Mouse (Mus musculus) brain, embryonic 14.5 days (tissue): ENCODE results near the gene Chd3.

Experiments
- CTCF ChIP-seq: fragments of 200-500 bp; IDR thresholded peaks from 2 replicates; pipeline ENCODE4 v1.5.1; 2012; ENCODE audit warnings: inconsistent platforms, mild to moderate bottlenecking, moderate library complexity, borderline replicate concordance; ENCODE audit not compliant: insufficient read depth, insufficient read length; ENCODE audit errors: extremely low read depth
- POLR2A ChIP-seq: fragments of 200-500 bp; IDR thresholded peaks from 2 replicates; pipeline ENCODE4 v1.6.1; 2012; ENCODE audit warnings: mild to moderate bottlenecking, inconsistent platforms, borderline replicate concordance; ENCODE audit not compliant: poor library complexity, insufficient read depth, insufficient read length, severe bottlenecking; ENCODE audit errors: extremely low read depth

DNA sequence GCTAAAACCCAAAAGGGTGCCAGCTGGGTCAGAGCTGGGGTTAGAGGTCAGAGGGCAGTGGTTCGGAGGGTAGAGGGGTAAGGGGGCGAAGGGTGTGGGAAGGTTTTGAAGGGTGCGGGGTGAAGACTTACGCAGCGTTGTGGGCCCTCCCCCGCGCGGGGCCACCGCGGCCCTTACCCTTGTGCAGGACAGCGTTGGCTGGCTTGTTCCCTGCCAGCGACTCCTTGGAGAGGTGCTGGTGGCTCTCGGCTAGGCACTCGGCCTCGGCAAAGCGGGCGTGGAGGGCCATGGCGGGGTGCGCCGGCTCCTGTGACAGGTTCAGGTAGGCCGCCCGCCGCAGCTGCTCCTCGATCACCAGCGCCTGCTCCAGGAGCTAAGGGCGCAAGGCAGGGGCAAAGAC is 22.8 kb downstream of the Chd3 start:
- TF ChIP-seq POLR2A, result no peak
- TF ChIP-seq CTCF, result no peak
